Mouse (Mus musculus): Measurements from ENCODE around the gene Gm28047.

DNA sequence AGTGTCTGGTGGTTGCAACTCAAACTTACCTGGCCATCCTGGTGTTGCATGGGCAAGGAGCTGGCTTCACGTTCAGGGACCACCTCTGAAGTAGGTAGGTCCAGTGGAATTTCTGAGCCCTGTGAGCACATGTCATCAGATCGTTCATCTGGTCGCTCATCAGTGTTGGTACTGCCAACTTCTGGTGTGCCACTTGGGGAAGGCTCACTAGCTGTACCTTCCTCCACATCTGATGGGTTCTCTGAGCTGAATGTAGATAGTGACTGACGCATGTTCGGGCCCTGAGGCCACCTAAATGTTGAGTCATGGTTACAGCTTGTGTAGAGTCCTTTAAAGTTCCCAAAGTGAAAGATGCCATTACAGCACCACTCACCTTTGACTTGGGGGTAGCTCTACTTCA lies 124.4 kb downstream of the Gm28047 start:
- TF ChIP-seq POLR2A (IDR thresholded peaks at IDR 0.05; ENCODE audit: insufficient read length, low read depth): no peak
- no peak for TF ChIP-seq E2F4 (IDR thresholded peaks at IDR 0.05; ENCODE audit: insufficient read depth)
- TF ChIP-seq USF1 (IDR thresholded peaks at IDR 0.05; ENCODE audit: low read depth): no peak
- no peak for TF ChIP-seq SRF (IDR thresholded peaks at IDR 0.05; ENCODE audit: control insufficient read depth, insufficient read length, low read depth)
- no peak for TF ChIP-seq TCF12 (IDR thresholded peaks at IDR 0.05; ENCODE audit: insufficient read depth, poor library complexity, severe bottlenecking)
- TF ChIP-seq MAX (IDR thresholded peaks at IDR 0.05; ENCODE audit: low read depth): no peak
- TF ChIP-seq CEBPB (IDR thresholded peaks at IDR 0.05; ENCODE audit: insufficient read depth, poor library complexity, severe bottlenecking): no peak
